Mouse (Mus musculus) bone marrow macrophage, adult 2 months (primary cell): ENCODE measurements around the gene Sapcd1. TPM values are rescaled to one million over a fixed set of nuclear protein-coding genes. Genes with fewer than 3 reads are reported as not detected.
A peak's percentile ranks its signal among the peaks of the same experiment; 100 is the strongest.
"Not testable (repeated sequence)": the region's sequence is repeated elsewhere in the genome, so short reads cannot be mapped to it uniquely, and the experiment has no call there.

Experiments
- H3K27ac ChIP-seq: 2 replicates; pipeline ENCODE4 v1.5.1; 2012; ENCODE audit warnings: low read depth, low read length; ENCODE audit not compliant: insufficient read depth
- H3K4me1 ChIP-seq: 2 replicates; pipeline ENCODE4 v1.6.1; 2012; ENCODE audit warnings: low read length; ENCODE audit not compliant: control insufficient read depth, insufficient read depth
- H3K4me3 ChIP-seq: 2 replicates; pipeline ENCODE4 v1.5.1; 2012; ENCODE audit warnings: mild to moderate bottlenecking, low read length, moderate library complexity; ENCODE audit not compliant: insufficient read depth
- CTCF ChIP-seq: IDR thresholded peaks from 2 replicates; pipeline ENCODE4 v1.5.1; 2012; ENCODE audit warnings: low read depth, mild to moderate bottlenecking, low read length, moderate library complexity
- POLR2A ChIP-seq: IDR thresholded peaks from 2 replicates; pipeline ENCODE4 v1.6.1; 2012; ENCODE audit warnings: mild to moderate bottlenecking, low read depth, low read length, borderline replicate concordance
- polyA plus RNA-seq: library from polyadenylated mRNA; stranded (reverse); fragments of >200 nt; gene quantifications from 2 replicates; pipeline ENCODE4 v1.2.4, GENCODE M21; 2012; ENCODE audit not compliant: missing spikeins, insufficient read depth, insufficient read length

The Sapcd1 gene
- polyA plus RNA-seq, 1 experiment: not detected

GRCm38 (mm10) chr17:35047688-35048087 is 19.9 kb upstream of the Sapcd1 start:
- peak overlapping the region; percentile 98 for H3K27ac ChIP-seq
- peak overlapping the region; percentile 40 for H3K4me3 ChIP-seq
- peaks cover 50% of the 10 kb centered on the region for H3K4me1 ChIP-seq
- TF ChIP-seq CTCF: no peak
- no peak for TF ChIP-seq POLR2A

- H3K4me3 ChIP-seq: peak within 1 kb of the TSS; percentile 65
- peaks cover 48% of the 10 kb centered on the region for H3K4me1 ChIP-seq
- peak within 1 kb of the TSS; percentile 98 for H3K27ac ChIP-seq
- TF ChIP-seq POLR2A: no peak
- TF ChIP-seq CTCF: no peak
Observed at GRCm38 (mm10) chr17:35046681-35047455, 19.1 kb upstream of the Sapcd1 start, which contains the start of gene Msh5. Gene Msh5 (minus strand): TSS chr17:35046745.

- TF ChIP-seq POLR2A (no peak), CTCF (no peak)
- Histone ChIP-seq H3K4me1 (peaks cover 50% of the 10 kb centered on the region), H3K4me3 (peak overlapping the region; percentile 65), H3K27ac (peak overlapping the region; percentile 85)
Observed at GRCm38 (mm10) chr17:35045807-35046680, 18.2 kb upstream of the Sapcd1 start.

GRCm38 (mm10) chr17:35044904-35045806 is 17.3 kb upstream of the Sapcd1 start:
- H3K4me1 ChIP-seq: peaks cover 50% of the 10 kb centered on the region
- TF ChIP-seq CTCF (no peak), POLR2A (no peak)
- H3K4me3 ChIP-seq: peak overlapping the region; percentile 65
- peak overlapping the region; percentile 85 for H3K27ac ChIP-seq

DNA sequence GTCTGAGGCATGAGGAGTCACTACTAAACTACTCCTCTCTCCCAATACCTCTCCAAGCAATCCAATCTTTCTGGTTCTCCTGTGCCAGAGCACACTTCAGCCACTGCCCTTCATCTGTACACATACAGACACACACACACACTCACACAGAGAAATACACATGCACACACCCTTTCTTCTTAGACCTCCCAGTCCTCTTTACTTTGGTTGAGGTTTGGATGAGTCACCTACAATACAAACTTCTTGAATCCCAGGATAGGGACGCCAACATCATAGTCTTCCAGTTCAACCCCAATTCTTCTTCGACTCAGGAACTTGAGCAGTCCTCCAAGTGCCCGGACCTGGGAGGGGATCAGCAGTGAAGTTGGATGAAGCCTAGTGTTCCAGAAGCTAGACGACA is 16.0 kb upstream of the Sapcd1 start:
- Histone ChIP-seq H3K4me1 (peaks cover 46% of the 10 kb centered on the region), H3K27ac (no peak overlapping the region)

DNA sequence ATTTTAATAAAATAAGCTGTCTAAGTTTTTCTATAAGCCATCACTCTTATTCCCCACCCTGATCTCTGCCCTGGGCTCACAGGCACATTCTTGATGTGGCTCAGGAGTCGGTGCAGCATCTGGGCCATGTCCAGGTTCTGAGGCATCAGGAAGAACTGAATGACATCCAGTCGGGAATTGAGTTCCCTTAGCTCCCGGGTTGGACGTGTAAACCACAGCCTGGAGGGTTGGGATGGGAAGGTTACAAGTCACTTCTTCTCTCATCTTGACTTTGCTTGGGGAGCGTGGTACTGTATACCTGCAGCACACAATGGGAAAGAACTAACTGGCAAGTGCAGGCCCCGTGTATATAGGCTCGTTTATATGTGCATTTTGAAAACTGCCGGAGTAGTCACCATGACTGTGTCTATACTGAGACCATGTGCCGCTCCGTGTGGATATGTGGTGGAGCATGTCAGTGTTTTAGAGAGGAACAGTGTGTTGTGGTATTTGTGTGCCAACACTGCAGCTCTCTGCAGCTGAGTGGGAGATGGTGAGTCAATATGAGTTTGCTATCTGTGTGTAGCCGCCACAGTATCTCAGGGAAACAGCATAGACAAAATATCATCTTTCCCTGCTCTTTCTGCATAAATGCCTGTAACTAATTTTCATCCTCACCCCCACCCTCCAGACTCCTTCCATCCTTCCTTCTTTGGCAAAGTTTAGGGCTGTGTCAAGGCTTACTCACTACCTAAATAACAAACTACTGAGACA is 11.5 kb upstream of the Sapcd1 start:
- TF ChIP-seq POLR2A (no peak), CTCF (no peak)
- Histone ChIP-seq H3K4me3 (no peak overlapping the region), H3K27ac (no peak overlapping the region), H3K4me1 (peaks cover 26% of the 10 kb centered on the region)

More for the DNA sequence above, 16.0 kb upstream of the Sapcd1 start:
- TF ChIP-seq POLR2A (no peak), CTCF (no peak)
- no peak overlapping the region for H3K4me3 ChIP-seq

- Histone ChIP-seq H3K27ac (no peak overlapping the region), H3K4me3 (no peak overlapping the region), H3K4me1 (peaks cover 16% of the 10 kb centered on the region)
- TF ChIP-seq CTCF (no peak), POLR2A (no peak)
Observed at GRCm38 (mm10) chr17:35034896-35035295, 7.1 kb upstream of the Sapcd1 start.

DNA sequence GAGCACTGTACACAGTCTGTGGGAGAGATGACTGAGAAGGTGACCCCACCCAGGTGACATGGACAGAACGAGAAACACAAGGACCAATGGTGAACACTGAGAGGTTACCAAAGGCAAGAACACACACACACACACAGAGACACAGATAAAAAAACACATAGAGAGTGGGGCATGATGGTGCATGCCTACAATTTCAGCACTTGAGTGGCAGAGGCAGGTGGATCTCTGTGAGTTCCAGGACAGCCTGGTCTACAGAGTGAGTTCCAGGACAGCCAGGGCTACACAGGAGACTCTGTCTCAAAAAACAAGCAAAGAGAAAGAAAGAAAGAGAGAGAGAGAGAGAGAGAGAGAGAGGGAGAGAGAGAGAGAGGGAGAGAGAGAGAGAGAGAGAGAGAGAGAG is 5.9 kb upstream of the Sapcd1 start:
- H3K4me1 ChIP-seq: peaks cover 16% of the 10 kb centered on the region
- H3K27ac ChIP-seq, H3K4me3 ChIP-seq: not testable (repeated sequence)

GRCm38 (mm10) chr17:35032323-35032870 is 4.6 kb upstream of the Sapcd1 start:
- H3K4me1 ChIP-seq: peaks cover 16% of the 10 kb centered on the region
- H3K4me3 ChIP-seq: no peak overlapping the region
- no peak overlapping the region for H3K27ac ChIP-seq
- TF ChIP-seq POLR2A: no peak
- TF ChIP-seq CTCF: 0 out of 2 replicates have a peak, but pooled peaks have one; percentile 8
